Mouse (Mus musculus) kidney, adult 9 months (tissue): ENCODE results near the gene Krtap3-3.
"Not testable (repeated sequence)": the region's sequence is repeated elsewhere in the genome, so short reads cannot be mapped to it uniquely, and the experiment has no call there.

ENCODE experiments used
- DNase-seq: peaks from one replicate; pipeline ENCODE4 v3.0.0; 2022

Gene Krtap3-3

GRCm38 (mm10) chr11:99550765-99551164 lies at the start of gene Krtap3-3:
Gene Krtap3-3, minus strand, starts transcription at chr11:99550865.
- DNase-seq = no peak

GRCm38 (mm10) chr11:99597742-99598141 lies 47.1 kb upstream of the Krtap3-3 start, which contains the start of gene Krtap9-3:
Gene Krtap9-3, minus strand, starts transcription at chr11:99598105.
- DNase-seq = not testable (repeated sequence)

GRCm38 (mm10) chr11:99590981-99591380 lies 40.3 kb upstream of the Krtap3-3 start, which contains the start of gene Krtap1-3:
Gene Krtap1-3, minus strand, starts transcription at chr11:99591339.
- no peak for DNase-seq

- DNase-seq = no peak
Observed at GRCm38 (mm10) chr11:99585096-99585495, 34.4 kb upstream of the Krtap3-3 start.

- DNase-seq = no peak
Observed at GRCm38 (mm10) chr11:99583245-99583704, 32.6 kb upstream of the Krtap3-3 start, which contains the start of gene Krtap1-4. Gene Krtap1-4, minus strand, starts transcription at chr11:99583654.

GRCm38 (mm10) chr11:99581564-99581963 lies 30.9 kb upstream of the Krtap3-3 start:
- DNase-seq = no peak

GRCm38 (mm10) chr11:99581051-99581450 lies 30.4 kb upstream of the Krtap3-3 start:
- no peak for DNase-seq

GRCm38 (mm10) chr11:99580636-99581035 lies 30.0 kb upstream of the Krtap3-3 start, which contains the start of gene Krtap1-5:
Gene Krtap1-5, minus strand, starts transcription at chr11:99581016.
- DNase-seq = no peak

GRCm38 (mm10) chr11:99574106-99574505 lies 23.4 kb upstream of the Krtap3-3 start:
- DNase-seq = peak; percentile 61

- no peak for DNase-seq
Observed at GRCm38 (mm10) chr11:99573164-99573563, 22.5 kb upstream of the Krtap3-3 start.

- no peak for DNase-seq
Observed at GRCm38 (mm10) chr11:99566530-99566929, 15.9 kb upstream of the Krtap3-3 start, which contains the start of gene Krtap3-1. Gene Krtap3-1, minus strand, starts transcription at chr11:99566630.

- no peak for DNase-seq
Observed at GRCm38 (mm10) chr11:99562580-99562979, 11.9 kb upstream of the Krtap3-3 start.

- DNase-seq = no peak
Observed at GRCm38 (mm10) chr11:99559366-99559765, 8.7 kb upstream of the Krtap3-3 start, which contains the start of gene Gm11939. Gene Gm11939, minus strand, starts transcription at chr11:99559466.

- DNase-seq = peak; percentile 6
Observed at GRCm38 (mm10) chr11:99557976-99558745, 7.5 kb upstream of the Krtap3-3 start.

- no peak for DNase-seq
Observed at GRCm38 (mm10) chr11:99556753-99557152, 6.1 kb upstream of the Krtap3-3 start, which contains the start of gene Krtap3-2. Gene Krtap3-2, minus strand, starts transcription at chr11:99556853.

- no peak for DNase-seq
Observed at GRCm38 (mm10) chr11:99556195-99556594, 5.5 kb upstream of the Krtap3-3 start.

- no peak for DNase-seq
Observed at GRCm38 (mm10) chr11:99547892-99548291, 2.8 kb downstream of the Krtap3-3 start.

GRCm38 (mm10) chr11:99539721-99540120 lies 10.9 kb downstream of the Krtap3-3 start:
- DNase-seq = peak; percentile 12

- DNase-seq = peak; percentile 60
Observed at GRCm38 (mm10) chr11:99521288-99521860, 29.3 kb downstream of the Krtap3-3 start, which contains the start of gene Krt39. Gene Krt39, minus strand, starts transcription at chr11:99521338.

GRCm38 (mm10) chr11:99514098-99514497 lies 36.6 kb downstream of the Krtap3-3 start:
- DNase-seq = peak; percentile 9
